Mouse (Mus musculus): ENCODE measurements around the gene Gm20517. TPM values are rescaled to one million over a fixed set of nuclear protein-coding genes. Genes with fewer than 3 reads are reported as not detected.
"Not testable (repeated sequence)": the region's sequence is repeated elsewhere in the genome, so short reads cannot be mapped to it uniquely, and the experiment has no call there.

Gm20517 gene
- polyA plus RNA-seq, 1 experiment from 2014 or later: 1.2 TPM

GRCm38 (mm10) chr17:47622912-47623554, 11.6 kb downstream of the Gm20517 start:
- H3K9ac ChIP-seq (ENCODE audit: low read depth, low read length): no peak overlapping the region
- H3K27me3 ChIP-seq (replicated peaks; ENCODE audit: control insufficient read depth, insufficient read depth, low read length): no peaks in the 10 kb centered on the region
- no peak overlapping the region for H3K27ac ChIP-seq (ENCODE audit: low read depth, low read length)
- TF ChIP-seq CTCF (IDR thresholded peaks at IDR 0.05; ENCODE audit: low read depth): no peak
- WGBS: 94% methylated on average over 14 of the region's 14 CpGs
- no peaks in the 10 kb centered on the region for H3K9me3 ChIP-seq (ENCODE audit: control insufficient read depth)
- H3K4me3 ChIP-seq (ENCODE audit: low read depth, low read length): no peak overlapping the region
- H3K4me2 ChIP-seq (replicated peaks; ENCODE audit: low read depth): no peak overlapping the region
- H3K36me3 ChIP-seq (ENCODE audit: control insufficient read depth, insufficient read depth): peaks cover 64% of the 10 kb centered on the region
- no peaks in the 10 kb centered on the region for H3K4me1 ChIP-seq (replicated peaks; ENCODE audit: control insufficient read depth, insufficient read depth, low read length)
- no peak for ATAC-seq

DNA sequence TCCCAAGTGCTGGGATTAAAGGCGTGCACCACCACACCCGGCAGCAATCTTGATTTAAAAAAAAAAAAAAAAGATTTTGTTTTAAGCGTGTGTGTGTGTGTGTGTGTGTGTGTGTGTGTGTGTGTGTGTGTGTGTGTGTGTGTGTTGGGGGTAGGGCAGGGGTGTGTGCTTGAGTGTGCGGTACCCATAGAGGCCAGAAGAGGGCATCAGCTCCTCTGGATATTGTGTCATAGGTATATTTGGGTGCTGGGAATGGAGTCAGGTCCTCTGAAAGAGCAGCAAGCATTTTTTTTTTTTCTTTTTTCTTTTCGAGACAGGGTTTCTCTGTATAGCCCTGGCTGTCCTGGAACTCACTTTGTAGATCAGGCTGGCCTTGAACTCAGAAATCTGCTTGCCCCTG, 13.2 kb downstream of the Gm20517 start:
- 99% methylated on average over 4 of the region's 5 CpGs for WGBS
- H3K4me2 ChIP-seq (replicated peaks; ENCODE audit: low read depth); H3K9me3 ChIP-seq (ENCODE audit: control insufficient read depth); H3K9ac ChIP-seq (ENCODE audit: low read depth, low read length); H3K27me3 ChIP-seq (replicated peaks; ENCODE audit: control insufficient read depth, insufficient read depth, low read length); H3K4me1 ChIP-seq (replicated peaks; ENCODE audit: control insufficient read depth, insufficient read depth, low read length); H3K4me3 ChIP-seq (ENCODE audit: low read depth, low read length); H3K27ac ChIP-seq (ENCODE audit: low read depth, low read length); ATAC-seq: not testable (repeated sequence)
- H3K36me3 ChIP-seq (ENCODE audit: control insufficient read depth, insufficient read depth): peaks cover 53% of the 10 kb centered on the region
- 0 out of 2 replicates have a peak, but pooled peaks have one; percentile 3 for TF ChIP-seq CTCF (IDR thresholded peaks at IDR 0.05; ENCODE audit: low read depth)

DNA sequence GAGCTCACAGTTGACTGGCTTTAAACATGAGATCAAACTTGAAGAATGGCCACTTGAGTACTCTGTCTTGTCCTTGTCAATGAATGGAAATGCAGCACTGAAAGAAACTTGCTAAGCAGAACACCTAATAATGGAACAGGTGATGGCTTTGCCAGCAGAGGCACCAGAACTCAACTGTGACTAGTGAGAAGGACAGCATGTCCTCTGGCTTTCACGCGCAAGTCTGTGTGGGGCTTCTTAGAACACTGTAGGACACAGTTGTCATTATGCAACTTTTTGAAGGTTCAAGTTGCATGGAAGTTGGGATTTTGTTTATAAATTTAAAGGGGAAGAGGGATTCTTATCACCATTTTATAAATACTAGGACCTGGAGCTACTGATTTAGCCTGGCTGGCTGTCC, 13.7 kb downstream of the Gm20517 start:
- Histone ChIP-seq H3K9ac (ENCODE audit: low read depth, low read length) (no peak overlapping the region), H3K36me3 (ENCODE audit: control insufficient read depth, insufficient read depth) (peaks cover 48% of the 10 kb centered on the region), H3K27me3 (replicated peaks; ENCODE audit: control insufficient read depth, insufficient read depth, low read length) (no peaks in the 10 kb centered on the region), H3K4me1 (replicated peaks; ENCODE audit: control insufficient read depth, insufficient read depth, low read length) (no peaks in the 10 kb centered on the region), H3K4me3 (ENCODE audit: low read depth, low read length) (no peak overlapping the region), H3K4me2 (replicated peaks; ENCODE audit: low read depth) (no peak overlapping the region), H3K27ac (ENCODE audit: low read depth, low read length) (no peak overlapping the region), H3K9me3 (ENCODE audit: control insufficient read depth) (no peaks in the 10 kb centered on the region)
- no peak for ATAC-seq
- no peak for TF ChIP-seq CTCF (IDR thresholded peaks at IDR 0.05; ENCODE audit: low read depth)
- WGBS: 93% methylated on average over 2 of the region's 2 CpGs

GRCm38 (mm10) chr17:47626031-47626430, 14.6 kb downstream of the Gm20517 start:
- Histone ChIP-seq H3K4me2 (replicated peaks; ENCODE audit: low read depth) (no peak overlapping the region), H3K9me3 (ENCODE audit: control insufficient read depth) (no peaks in the 10 kb centered on the region), H3K9ac (ENCODE audit: low read depth, low read length) (no peak overlapping the region), H3K4me3 (ENCODE audit: low read depth, low read length) (no peak overlapping the region), H3K27me3 (replicated peaks; ENCODE audit: control insufficient read depth, insufficient read depth, low read length) (no peaks in the 10 kb centered on the region), H3K27ac (ENCODE audit: low read depth, low read length) (no peak overlapping the region), H3K36me3 (ENCODE audit: control insufficient read depth, insufficient read depth) (peaks cover 41% of the 10 kb centered on the region), H3K4me1 (replicated peaks; ENCODE audit: control insufficient read depth, insufficient read depth, low read length) (no peaks in the 10 kb centered on the region)
- no peak for ATAC-seq
- no peak for TF ChIP-seq CTCF (IDR thresholded peaks at IDR 0.05; ENCODE audit: low read depth)
- 89% methylated on average over 5 of the region's 5 CpGs for WGBS

DNA sequence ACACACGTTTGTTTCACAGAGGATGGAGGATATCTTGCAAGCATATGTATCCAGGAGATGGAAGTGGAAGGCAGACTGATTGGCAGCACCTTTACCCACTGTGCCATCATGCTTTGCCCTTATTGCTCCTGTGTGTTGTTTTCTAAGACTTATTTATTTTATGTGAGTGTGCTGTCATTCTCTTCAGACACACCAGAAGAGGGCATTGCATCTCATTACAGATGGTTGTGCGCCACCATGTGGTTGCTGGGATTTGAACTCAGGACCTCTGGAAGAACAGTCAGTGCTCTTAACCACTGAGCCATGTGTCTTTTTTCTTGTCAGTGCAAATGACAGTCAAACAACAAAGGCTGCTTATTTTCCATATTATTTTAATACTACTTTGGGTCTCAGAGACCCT, 16.4 kb downstream of the Gm20517 start:
- peak; percentile 50 for TF ChIP-seq CTCF (IDR thresholded peaks at IDR 0.05; ENCODE audit: low read depth)
- peaks cover 2% of the 10 kb centered on the region; the same call in 1 of the 2 replicates for H3K4me1 ChIP-seq (replicated peaks; ENCODE audit: control insufficient read depth, insufficient read depth, low read length)
- peaks cover 25% of the 10 kb centered on the region for H3K36me3 ChIP-seq (ENCODE audit: control insufficient read depth, insufficient read depth)
- H3K27ac ChIP-seq (ENCODE audit: low read depth, low read length): peak overlapping the region; percentile 92
- H3K9me3 ChIP-seq (ENCODE audit: control insufficient read depth): no peaks in the 10 kb centered on the region
- no peak overlapping the region for H3K9ac ChIP-seq (ENCODE audit: low read depth, low read length)
- WGBS: 78% methylated on average over 2 of the region's 2 CpGs
- ATAC-seq: no peak
- H3K4me3 ChIP-seq (ENCODE audit: low read depth, low read length): peak overlapping the region; percentile 60; the same call in 1 of the 2 replicates
- peak overlapping the region; percentile 96 for H3K4me2 ChIP-seq (replicated peaks; ENCODE audit: low read depth)
- H3K27me3 ChIP-seq (replicated peaks; ENCODE audit: control insufficient read depth, insufficient read depth, low read length): no peaks in the 10 kb centered on the region

GRCm38 (mm10) chr17:47628851-47629676, 17.7 kb downstream of the Gm20517 start:
- Histone ChIP-seq H3K27me3 (replicated peaks; ENCODE audit: control insufficient read depth, insufficient read depth, low read length) (no peaks in the 10 kb centered on the region), H3K9ac (ENCODE audit: low read depth, low read length) (peak overlapping the region; percentile 57), H3K27ac (ENCODE audit: low read depth, low read length) (peak overlapping the region; percentile 92), H3K4me2 (replicated peaks; ENCODE audit: low read depth) (peak overlapping the region; percentile 96), H3K36me3 (ENCODE audit: control insufficient read depth, insufficient read depth) (peaks cover 12% of the 10 kb centered on the region; the same call in 1 of the 2 replicates), H3K4me1 (replicated peaks; ENCODE audit: control insufficient read depth, insufficient read depth, low read length) (peaks cover 7% of the 10 kb centered on the region; the same call in 1 of the 2 replicates), H3K4me3 (ENCODE audit: low read depth, low read length) (peak overlapping the region; percentile 60), H3K9me3 (ENCODE audit: control insufficient read depth) (no peaks in the 10 kb centered on the region)
- no peak for TF ChIP-seq CTCF (IDR thresholded peaks at IDR 0.05; ENCODE audit: low read depth)
- ATAC-seq: peak; percentile 91
- under 1% methylated on average over 58 of the region's 63 CpGs for WGBS
